Mouse (Mus musculus): ENCODE measurements around the gene Gabrg3.

Gene Gabrg3

GRCm38 (mm10) chr7:57071435-57072160 is 315.4 kb downstream of the Gabrg3 start:
- no peak for DNase-seq (ENCODE audit: low spot score)

GRCm38 (mm10) chr7:57065398-57065797 is 321.6 kb downstream of the Gabrg3 start:
- no peak for DNase-seq (ENCODE audit: low spot score)

GRCm38 (mm10) chr7:57050906-57051635 is 335.9 kb downstream of the Gabrg3 start:
- no peak for DNase-seq (ENCODE audit: low spot score)

GRCm38 (mm10) chr7:57037861-57038421 is 349.0 kb downstream of the Gabrg3 start:
- no peak for DNase-seq (ENCODE audit: low spot score)

- no peak for DNase-seq (ENCODE audit: low spot score)
These were observed 386.3 kb downstream of the Gabrg3 start for GRCm38 (mm10) chr7:57000585-57001261.

GRCm38 (mm10) chr7:56997713-56998624 is 389.0 kb downstream of the Gabrg3 start:
- no peak for DNase-seq (ENCODE audit: low spot score)

- no peak for DNase-seq (ENCODE audit: low spot score)
These were observed 440.6 kb downstream of the Gabrg3 start for GRCm38 (mm10) chr7:56946398-56946797.

- DNase-seq (ENCODE audit: low spot score), result no peak
These were observed 445.4 kb downstream of the Gabrg3 start for GRCm38 (mm10) chr7:56941606-56942005.

- no peak for DNase-seq (ENCODE audit: low spot score)
These were observed 449.0 kb downstream of the Gabrg3 start for GRCm38 (mm10) chr7:56938020-56938419.

- no peak for DNase-seq (ENCODE audit: low spot score)
These were observed 467.5 kb downstream of the Gabrg3 start for GRCm38 (mm10) chr7:56919499-56919898.

GRCm38 (mm10) chr7:56914862-56915261 is 472.1 kb downstream of the Gabrg3 start:
- no peak for DNase-seq (ENCODE audit: low spot score)

GRCm38 (mm10) chr7:56899762-56900161 is 487.2 kb downstream of the Gabrg3 start:
- no peak for DNase-seq (ENCODE audit: low spot score)

- DNase-seq (ENCODE audit: low spot score), result no peak
These were observed 519.5 kb downstream of the Gabrg3 start for GRCm38 (mm10) chr7:56867314-56868075.

GRCm38 (mm10) chr7:56843565-56843964 is 543.4 kb downstream of the Gabrg3 start:
- no peak for DNase-seq (ENCODE audit: low spot score)

GRCm38 (mm10) chr7:56825446-56825845 is 561.5 kb downstream of the Gabrg3 start:
- no peak for DNase-seq (ENCODE audit: low spot score)

GRCm38 (mm10) chr7:56801841-56802240 is 585.1 kb downstream of the Gabrg3 start:
- DNase-seq (ENCODE audit: low spot score), result no peak

- no peak for DNase-seq (ENCODE audit: low spot score)
These were observed 607.9 kb downstream of the Gabrg3 start for GRCm38 (mm10) chr7:56779122-56779521.

GRCm38 (mm10) chr7:56768216-56768615 is 618.8 kb downstream of the Gabrg3 start:
- no peak for DNase-seq (ENCODE audit: low spot score)

- no peak for DNase-seq (ENCODE audit: low spot score)
These were observed 619.2 kb downstream of the Gabrg3 start for GRCm38 (mm10) chr7:56767796-56768195.

- peak; percentile 5 for DNase-seq (ENCODE audit: low spot score)
These were observed 621.2 kb downstream of the Gabrg3 start for GRCm38 (mm10) chr7:56765612-56766445.
